Mouse (Mus musculus) brain, embryonic 14.5 days (tissue): ENCODE results near the gene Iqgap3. TPM values are rescaled to one million over a fixed set of nuclear protein-coding genes. Genes with fewer than 3 reads are reported as not detected.

Experiments used
- DNase-seq: peaks from one replicate; pipeline ENCODE4 v3.0.0-alpha.2; 2011; ENCODE audit warnings: low read depth
- CTCF ChIP-seq: fragments of 200-500 bp; IDR thresholded peaks from 2 replicates; pipeline ENCODE4 v1.5.1; 2012; ENCODE audit warnings: inconsistent platforms, mild to moderate bottlenecking, moderate library complexity, borderline replicate concordance; ENCODE audit not compliant: insufficient read depth, insufficient read length; ENCODE audit errors: extremely low read depth
- POLR2A ChIP-seq: fragments of 200-500 bp; IDR thresholded peaks from 2 replicates; pipeline ENCODE4 v1.6.1; 2012; ENCODE audit warnings: mild to moderate bottlenecking, inconsistent platforms, borderline replicate concordance; ENCODE audit not compliant: poor library complexity, insufficient read depth, insufficient read length, severe bottlenecking; ENCODE audit errors: extremely low read depth
- polyA plus RNA-seq: library from polyadenylated mRNA; depleted of rRNA; stranded (reverse); fragments of >200 nt; gene quantifications from 2 replicates; pipeline ENCODE4 v1.2.3, GENCODE M21; 2012

The Iqgap3 gene
- polyA plus RNA-seq, 1 experiment: 10.1 TPM

- no peak for TF ChIP-seq POLR2A
- TF ChIP-seq CTCF: no peak
- peak; percentile 62 for DNase-seq
Measured at GRCm38 (mm10) chr3:88148776-88149509, 67.2 kb downstream of the Iqgap3 start.

GRCm38 (mm10) chr3:88149510-88149974 lies 67.8 kb downstream of the Iqgap3 start:
- peak; percentile 17 for DNase-seq
- TF ChIP-seq POLR2A (no peak), CTCF (no peak)

- peak; percentile 90 for DNase-seq
- TF ChIP-seq CTCF (peak; percentile 36; the same call in 1 of the 2 replicates), POLR2A (no peak)
Measured at GRCm38 (mm10) chr3:88150061-88150998, 68.6 kb downstream of the Iqgap3 start.

GRCm38 (mm10) chr3:88150999-88151364 lies 69.2 kb downstream of the Iqgap3 start:
- TF ChIP-seq CTCF: no peak
- TF ChIP-seq POLR2A: no peak
- DNase-seq: peak; percentile 43

- peak; percentile 96 for DNase-seq
- TF ChIP-seq POLR2A (no peak), CTCF (no peak)
Measured at GRCm38 (mm10) chr3:88152056-88152455, 70.3 kb downstream of the Iqgap3 start.

GRCm38 (mm10) chr3:88153290-88154011 lies 71.7 kb downstream of the Iqgap3 start:
- DNase-seq: no peak
- no peak for TF ChIP-seq CTCF
- TF ChIP-seq POLR2A: no peak

GRCm38 (mm10) chr3:88154236-88154635 lies 72.5 kb downstream of the Iqgap3 start:
- TF ChIP-seq CTCF (no peak), POLR2A (no peak)
- no peak for DNase-seq

GRCm38 (mm10) chr3:88156817-88157216 lies 75.0 kb downstream of the Iqgap3 start:
- no peak for DNase-seq
- no peak for TF ChIP-seq CTCF
- no peak for TF ChIP-seq POLR2A

GRCm38 (mm10) chr3:88157771-88158597 lies 76.2 kb downstream of the Iqgap3 start:
- TF ChIP-seq CTCF: peak; percentile 75
- TF ChIP-seq POLR2A: no peak

GRCm38 (mm10) chr3:88158991-88159390 lies 77.2 kb downstream of the Iqgap3 start:
- TF ChIP-seq CTCF (no peak), POLR2A (no peak)
- no peak for DNase-seq

More at GRCm38 (mm10) chr3:88157771-88158597, 76.2 kb downstream of the Iqgap3 start:
- peak; percentile 77 for DNase-seq
